Mouse (Mus musculus) adrenal gland, adult 8-10 months (tissue): ENCODE measurements at regions not wholly inside any gene's neighbourhood (a gene's known extent, or its start where the extent isn't known, plus 50 kb on each side); places are given as distances from the start of the nearest gene placed in this dataset.
A peak's percentile ranks its signal among the peaks of the same experiment; 100 is the strongest.

ENCODE experiments used
- DNase-seq: peaks from one replicate; pipeline ENCODE4 v3.0.0; 2022

DNA sequence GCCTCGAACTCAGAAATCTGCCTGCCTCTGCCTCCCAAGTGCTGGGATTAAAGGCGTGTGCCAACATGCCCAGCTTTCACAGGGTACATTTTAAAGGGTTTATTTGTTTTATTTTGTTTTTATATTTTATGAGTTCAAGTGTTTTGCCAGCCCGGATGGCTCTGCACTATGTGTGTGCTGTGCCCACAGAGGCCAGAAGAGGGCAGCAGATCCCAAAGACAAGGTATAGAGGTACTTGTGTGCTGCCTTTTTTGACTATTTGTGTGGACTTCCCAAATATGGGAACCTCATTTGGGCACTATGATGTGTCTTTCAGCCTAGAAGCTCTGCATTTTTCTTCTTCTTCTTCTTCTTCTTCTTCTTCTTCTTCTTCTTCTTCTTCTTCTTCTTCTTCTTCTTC is 176.4 kb upstream of the Azi2 start:
- DNase-seq: no peak

DNA sequence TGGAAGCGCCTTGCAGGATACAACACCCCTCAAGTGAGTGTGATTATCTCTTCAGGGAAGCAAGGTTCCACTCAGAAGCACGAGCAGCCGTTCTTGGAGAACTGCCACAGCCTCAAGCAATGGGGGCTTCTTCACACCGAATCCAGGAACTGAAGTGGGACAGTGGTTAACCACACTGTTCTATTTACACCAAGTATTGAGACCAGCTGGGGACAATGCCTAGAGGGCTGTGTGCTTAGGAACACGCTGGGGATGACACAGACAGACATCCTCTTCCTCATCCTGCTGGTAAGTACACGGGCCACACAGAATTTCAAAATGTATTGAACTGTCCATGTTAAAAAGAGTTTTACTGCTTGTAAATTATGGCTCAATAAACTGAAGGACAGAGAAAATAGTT is 177.0 kb upstream of the Azi2 start:
- DNase-seq: no peak

DNA sequence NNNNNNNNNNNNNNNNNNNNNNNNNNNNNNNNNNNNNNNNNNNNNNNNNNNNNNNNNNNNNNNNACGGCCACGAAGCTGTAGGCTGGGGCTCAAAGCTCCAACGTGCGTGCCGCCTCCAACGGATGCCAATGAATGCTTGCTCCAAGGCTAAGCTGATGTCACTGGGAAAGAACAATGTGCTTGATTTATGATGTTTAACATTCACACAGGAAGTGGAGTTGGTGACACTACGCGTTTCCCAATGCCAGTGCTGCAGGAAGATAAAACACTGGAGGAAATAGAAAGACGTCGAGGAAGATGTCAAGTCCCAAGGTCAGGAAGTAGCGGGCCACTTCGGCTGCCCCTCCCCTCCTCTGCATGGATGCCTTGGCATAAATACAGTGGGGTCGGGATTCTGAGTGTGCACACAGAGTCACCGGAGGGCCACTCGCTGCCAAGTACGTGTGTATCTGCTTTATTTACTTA is 180.7 kb upstream of the Azi2 start:
- peak; percentile 58 for DNase-seq

DNA sequence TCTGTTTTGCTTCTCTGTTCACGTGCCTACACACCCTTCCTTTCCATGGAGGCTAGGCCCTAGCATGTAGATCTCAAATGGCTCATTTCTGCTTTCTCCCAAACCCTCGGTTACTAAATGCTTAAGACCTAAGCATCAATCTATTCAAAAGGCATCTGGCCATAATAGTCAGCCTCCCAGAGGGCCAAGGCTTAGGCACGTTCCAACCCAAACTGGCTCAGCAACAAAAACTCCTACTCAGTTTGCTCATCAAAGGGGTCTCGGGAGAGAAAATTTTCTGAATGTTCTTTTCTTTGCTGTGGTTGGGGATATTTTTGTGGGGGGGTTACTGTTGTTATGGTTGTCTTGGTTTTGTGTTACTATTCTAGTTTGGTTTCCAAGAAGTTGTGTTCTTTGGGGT is 196.8 kb upstream of the Azi2 start:
- DNase-seq: no peak

DNA sequence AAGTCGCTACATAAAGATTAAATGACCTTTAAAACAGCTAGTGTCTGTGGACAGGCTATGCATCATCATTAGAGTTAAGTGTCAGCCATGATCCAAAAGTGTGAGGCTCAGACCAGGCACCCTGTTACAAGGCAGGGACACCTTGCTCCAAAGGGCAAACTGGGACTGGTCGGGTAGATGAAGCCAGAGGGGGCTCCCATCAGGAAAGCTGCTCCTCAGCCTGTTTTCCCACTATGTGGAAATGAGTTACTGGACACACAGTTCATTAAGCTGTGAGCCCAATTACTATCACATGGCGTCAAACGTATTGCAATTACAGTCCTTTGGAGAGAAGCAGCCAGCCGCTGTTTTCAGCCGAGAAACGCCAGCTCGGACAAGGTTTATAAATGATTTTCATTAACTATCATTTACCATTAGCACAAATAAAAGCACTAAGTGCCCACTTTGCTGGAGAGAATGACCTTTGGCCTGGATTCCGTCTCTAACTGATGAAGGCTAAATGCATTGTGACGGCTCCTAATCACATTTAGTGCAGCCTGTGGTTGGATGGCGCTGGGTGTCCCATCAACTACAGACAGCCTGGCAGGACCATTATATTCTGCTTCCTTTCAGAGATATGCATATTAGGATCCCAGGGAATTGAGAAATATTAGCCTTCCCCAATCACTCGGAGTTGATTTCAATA is 203.5 kb upstream of the Azi2 start:
- no peak for DNase-seq

DNA sequence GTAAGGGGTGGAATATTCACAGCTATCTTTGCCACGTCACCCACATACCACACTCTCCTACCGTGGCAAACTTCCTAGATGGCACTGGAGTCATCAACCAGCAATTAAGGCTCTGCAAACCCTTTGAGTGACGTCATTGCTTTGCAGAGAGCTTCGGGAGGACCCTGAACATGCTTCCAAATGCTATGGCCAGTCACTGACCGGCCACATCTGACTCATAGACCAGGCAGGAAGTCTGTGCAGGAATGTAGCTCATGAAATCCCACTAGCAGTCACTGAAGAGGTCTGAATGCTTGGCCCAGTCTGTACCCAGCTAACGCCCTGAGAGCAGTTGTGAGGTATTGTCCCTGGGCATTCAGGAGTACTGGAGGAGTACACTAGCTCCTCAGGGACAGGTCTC is 203.9 kb upstream of the Rbms3 start:
- DNase-seq: no peak

DNA sequence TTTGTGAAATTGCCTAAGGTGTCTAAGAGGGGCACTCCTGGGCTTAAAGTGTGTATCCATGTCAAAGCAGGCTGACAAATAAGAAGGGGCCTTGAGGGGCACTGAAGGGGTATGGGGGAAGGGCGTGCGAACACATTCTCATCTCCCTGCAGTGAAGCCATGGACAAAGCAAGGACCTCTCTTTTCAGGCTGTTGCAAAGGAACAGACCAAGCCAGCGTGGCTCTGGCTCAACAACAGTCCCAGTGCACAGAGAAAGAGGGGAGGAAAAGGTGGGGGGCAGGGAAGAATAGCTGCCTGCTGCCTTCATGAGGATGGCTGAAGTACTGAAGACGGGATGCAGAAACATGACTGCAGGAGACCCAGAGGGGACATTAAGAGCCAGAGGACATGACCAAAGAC is 184.9 kb upstream of the Rbms3 start:
- DNase-seq: no peak

DNA sequence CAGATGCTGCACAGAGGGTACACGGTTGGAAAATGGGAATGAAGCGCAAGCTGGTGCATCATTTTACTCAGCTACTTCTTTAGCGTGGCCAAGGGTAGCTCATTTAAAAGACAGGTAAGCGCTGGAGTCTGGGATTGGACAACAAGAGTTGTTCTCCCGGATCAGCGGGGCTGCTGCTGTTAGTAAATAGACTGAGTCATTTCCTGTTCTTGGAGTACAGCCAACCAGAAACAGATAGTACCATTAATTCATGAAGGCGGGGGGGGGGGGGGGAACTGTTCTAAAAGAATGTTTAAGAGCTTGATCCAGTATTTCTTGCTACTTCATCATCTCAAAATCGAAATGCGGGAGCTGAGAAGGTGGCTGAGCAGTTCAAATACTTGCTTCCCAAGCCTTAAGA is 183.5 kb upstream of the Rbms3 start:
- DNase-seq: no peak

DNA sequence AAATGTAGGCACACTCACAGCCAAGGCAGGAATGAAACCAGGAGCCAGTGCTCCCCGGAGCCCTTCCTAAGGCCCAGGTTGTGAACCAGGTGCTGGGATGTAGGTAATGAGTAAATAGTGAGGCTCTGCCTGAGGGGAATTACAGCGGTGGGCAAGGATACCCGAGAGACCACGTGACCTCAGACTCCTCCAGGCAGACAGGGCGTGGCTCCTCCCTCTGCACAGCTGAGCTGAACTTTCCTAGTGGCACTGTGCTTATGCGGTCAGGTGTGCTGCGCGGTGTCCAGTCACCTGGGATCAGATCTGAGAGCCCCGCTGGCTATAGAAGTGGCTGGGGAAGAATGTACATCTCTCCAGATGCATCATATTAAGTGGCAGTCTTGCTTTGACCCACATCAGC is 176.1 kb upstream of the Rbms3 start:
- DNase-seq: no peak

DNA sequence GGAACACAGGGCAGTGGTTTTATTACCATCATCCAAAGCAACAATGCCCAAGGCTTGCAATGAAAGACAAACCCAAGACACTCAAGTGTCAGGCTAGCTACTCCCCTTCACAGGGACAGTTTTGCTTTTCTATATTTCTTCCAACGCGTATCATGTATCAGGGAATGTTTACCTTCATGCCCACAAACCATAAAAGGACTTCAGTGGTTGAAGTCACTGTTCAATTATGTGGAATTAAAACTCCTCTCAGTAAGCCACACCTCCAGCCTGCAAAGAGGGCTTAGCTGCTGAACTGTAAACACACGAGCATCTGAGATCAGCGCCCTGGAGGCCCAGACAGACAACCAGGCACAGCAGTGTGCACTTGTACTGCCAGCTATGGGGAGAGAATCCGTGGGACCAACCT is 154.5 kb upstream of the Rbms3 start:
- no peak for DNase-seq

DNA sequence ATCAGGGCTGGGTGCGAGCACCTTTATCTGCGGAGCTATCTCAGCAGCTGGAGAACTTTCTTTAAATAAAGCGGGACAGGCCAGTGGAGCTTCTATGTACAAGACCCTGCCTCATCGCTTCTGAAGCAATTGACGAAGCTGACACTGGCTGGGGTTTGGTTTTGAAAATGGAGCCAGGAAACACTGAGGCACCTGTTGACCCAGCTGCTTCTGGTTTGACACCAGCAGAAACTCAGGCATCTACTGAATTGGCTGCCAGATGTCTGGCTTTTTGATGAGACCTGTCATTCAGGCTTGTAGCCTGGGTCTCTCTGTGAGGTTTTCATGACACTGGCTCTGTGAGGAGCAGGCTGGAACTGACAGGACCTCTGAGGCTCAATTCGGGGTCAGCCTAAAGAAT is 124.9 kb upstream of the Rbms3 start:
- DNase-seq: no peak

DNA sequence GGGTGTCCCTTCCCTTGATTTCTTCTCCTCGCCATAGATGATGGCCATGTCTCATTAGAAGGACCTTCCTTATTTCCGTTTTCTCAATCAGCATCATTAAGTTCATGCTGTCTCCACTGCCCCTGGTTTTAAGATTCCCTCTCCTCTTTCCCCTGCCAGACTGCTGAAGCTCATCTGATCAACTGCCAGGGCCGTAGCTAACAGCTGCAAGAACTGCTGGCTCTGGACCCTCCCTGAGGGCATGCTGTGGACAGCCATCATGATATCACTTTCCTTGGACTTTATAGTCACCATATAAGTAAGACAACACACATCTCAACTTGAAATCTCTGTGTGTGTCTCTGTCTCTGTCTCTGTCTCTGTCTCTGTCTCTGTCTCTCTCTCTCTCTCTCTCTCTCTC is 123.8 kb upstream of the Rbms3 start:
- DNase-seq: no peak

DNA sequence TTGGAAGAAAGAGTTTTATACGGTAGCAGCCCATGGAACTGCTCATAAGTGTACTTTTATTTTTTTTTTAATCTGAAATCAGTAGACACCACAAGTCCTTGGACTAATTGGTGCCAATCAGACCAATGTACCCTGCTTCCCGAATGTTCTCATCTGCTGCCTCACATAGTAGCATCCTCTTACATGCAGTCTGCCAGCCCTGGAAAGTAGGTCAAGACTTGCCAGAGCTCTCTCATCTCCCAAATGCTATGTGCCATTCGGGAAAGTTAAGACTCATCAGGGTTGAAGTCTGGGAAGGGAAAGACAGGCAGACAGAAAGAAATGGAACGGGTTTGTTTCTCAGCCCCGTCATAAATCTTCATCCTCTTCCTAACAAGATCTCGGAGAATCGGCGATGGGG is 115.2 kb upstream of the Rbms3 start:
- no peak for DNase-seq

DNA sequence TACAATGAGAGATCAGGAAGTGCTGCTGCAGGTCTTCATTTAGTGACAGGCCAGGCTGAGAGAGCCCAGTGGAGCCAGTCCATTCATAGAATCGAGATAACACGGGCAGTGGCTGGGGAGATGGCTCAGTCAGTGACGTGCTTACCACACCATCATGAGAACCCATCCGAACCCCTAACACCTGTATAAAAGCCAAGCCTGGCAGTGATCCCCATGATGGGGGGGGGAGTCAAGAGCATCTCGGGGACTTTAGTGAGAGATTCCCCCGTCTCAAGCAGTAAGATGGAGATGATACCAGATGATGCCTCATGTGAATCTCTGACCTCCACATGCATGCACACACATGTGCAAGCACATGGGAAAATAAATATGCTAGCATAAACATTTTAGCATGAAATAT is 99.7 kb upstream of the Rbms3 start:
- no peak for DNase-seq

DNA sequence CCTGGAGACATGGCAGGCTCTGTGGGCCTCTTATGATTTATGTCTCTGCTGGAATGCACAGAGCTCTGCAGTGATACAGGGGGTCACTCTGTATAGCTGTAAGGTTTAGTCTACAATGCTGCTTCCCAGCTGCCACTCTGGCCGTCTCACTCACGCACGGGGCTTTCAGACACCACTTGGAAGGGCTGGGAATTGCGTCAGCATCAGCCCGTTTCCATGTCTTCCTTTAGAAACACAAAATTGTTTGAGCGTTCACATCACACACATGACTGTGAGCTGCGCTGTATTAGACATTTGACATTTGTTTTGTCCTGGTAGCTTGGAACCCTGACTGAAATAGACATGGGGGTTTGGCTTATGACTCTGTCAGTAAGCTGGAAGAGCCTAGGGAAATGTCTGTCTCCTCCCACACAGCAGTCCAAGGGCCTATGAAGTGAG is 90.5 kb upstream of the Rbms3 start:
- DNase-seq: no peak

DNA sequence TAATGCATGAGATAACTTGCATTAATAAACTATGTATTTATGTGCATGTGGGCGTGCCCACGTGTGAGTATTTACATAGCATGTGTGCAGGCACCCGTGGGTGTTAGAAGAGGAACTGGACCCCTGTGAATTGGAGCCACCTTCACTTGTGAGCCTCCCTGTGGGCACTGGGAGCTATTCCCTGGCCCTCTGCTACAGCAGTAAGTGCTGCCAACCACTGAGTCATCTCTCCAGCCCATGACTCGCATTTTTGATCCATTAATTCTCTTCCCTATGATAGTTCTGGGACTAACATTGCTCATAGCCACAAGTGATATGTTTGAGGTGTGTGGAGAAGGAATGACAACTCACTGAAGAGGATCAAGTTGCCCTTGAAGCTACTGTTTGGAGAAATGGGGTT is 87.6 kb upstream of the Rbms3 start:
- DNase-seq: peak; percentile 38

DNA sequence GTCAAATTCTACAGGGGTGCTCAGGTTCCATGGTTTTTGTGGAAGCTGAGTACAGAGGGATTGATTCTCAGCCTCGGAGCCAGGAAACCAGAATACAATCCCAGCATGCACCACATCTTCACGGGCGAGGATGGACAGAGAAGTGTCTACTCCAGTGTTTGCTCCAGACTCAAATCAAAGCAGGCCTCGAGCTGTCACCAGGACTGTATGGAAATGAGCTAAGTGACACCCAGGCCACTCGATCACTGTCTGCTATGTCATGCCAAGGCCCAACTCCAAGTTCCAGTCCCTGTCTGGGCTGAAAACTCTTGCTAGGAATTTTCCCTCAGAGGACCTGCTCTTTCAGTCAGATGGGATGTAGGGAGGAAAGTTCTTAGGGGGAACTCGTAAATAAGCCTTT is 86.8 kb upstream of the Rbms3 start:
- DNase-seq: no peak

DNA sequence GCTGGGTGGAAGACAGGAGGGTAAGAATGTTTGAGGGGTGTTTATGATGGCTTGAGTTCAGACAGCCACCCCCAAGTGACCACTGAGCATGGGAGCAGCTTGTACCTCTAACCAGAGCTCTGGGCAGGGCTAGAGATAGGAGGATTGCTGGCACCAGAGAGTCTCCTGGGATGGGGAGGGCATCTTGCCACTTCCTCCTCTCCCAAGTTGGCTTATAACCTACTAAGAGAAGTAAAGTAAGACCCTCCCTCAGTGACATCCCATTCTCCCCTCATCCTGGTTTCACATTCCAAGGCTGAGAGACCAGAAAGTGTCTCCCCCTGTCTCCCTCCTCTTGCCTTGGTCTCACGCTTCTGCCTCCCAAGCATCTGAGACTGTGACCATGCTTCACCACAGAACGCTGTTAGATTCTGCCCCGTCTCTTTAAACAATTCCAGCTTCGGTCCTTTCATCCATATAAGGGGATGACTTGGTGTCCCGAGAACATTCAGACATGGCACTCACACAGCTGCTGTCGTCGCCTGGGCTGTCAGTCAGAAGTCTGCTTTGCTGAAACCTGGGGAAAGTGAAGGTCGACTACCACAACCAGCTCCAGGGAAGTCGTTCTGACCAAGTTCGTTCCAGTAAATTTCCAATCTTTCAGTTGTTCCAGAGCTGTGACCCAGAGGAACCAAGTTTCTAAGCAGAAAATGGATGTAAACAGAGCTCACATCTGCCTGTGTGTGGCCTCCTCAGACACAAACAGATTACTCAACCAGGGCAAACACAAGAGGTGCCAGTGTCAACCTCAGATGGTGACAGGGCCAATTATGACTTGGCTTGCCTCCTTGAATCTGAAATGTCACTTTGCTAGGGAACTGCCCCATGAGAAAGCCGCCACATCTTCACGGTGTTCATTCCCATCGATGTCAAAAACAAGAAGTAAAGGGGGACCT is 85.3 kb upstream of the Rbms3 start:
- DNase-seq: no peak

DNA sequence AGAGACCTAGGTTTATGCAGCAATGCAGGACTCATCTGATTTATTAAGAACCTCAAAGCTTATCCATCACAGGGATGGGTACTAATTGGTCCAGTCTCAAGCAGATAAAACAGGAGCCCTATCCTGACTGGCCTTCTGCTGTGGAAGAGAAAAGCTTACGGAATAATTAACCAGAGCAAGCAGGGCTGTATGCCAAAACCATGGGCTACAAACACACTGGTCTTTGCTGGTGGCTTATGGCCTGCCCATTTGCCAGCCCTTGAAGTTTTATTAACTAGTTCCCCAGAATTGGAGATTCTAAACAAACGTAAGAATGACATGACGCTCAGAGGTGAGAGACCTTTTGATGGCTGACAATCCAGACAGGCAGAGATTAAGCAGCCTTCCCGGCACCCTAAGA is 83.4 kb upstream of the Rbms3 start:
- DNase-seq: no peak

DNA sequence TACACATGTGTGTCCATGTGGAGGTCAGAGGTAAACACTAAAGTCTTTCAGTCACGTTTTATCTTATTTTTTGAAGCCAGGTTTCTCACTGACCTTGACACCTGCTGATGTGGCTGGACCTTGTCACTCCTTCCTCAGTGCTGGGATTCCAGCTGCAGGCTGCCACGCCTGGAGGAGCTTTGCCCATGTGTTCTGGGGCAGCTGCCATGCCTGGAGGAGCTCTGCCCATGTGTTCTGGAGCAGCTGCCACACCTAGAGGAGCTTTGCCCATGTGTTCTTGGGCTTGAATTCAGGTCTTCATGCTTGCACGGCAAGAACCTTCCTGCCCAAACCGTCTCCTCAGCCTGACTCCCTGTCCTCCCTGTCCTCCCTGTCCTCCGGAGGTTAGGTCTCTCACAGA is 82.1 kb upstream of the Rbms3 start:
- DNase-seq: no peak

DNA sequence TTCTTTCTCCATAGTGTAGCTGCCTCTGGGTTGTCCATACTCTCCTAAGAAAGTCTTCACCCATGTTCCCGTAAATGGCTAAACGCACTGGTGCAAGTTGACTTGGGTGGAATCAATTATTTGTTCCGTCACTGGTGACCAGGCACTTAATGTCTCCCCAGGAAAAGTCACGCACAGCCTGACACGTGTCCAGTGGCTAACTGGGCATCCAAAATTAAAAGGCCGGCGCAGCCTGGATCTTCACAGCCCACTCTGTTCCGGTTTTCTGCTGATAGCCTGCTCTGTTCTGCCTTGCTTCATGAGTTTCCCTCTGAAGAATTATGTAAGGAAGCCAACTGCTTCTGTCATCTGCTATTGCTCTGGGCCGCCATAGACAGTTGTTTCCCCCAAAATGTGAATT is 81.3 kb upstream of the Rbms3 start:
- no peak for DNase-seq

DNA sequence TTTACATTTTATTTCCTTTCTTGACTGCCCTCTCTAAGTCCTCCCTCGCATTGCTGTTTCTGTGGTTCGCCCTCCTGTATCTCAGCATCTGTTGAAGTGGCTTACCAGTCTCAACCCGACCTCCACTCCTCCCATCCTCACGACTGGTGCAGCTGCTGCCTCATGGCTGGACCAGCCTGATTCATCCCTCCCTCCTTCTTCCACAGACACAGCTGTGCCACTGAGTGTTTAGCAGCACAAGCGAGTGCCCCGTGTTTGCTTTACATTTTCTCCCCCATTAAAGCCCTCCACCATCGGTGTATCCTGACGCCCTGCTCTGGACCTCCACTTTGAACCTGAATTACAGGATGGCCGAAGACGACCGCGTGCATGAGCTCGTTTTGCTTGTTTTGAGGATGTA is 80.0 kb upstream of the Rbms3 start:
- DNase-seq: no peak

DNA sequence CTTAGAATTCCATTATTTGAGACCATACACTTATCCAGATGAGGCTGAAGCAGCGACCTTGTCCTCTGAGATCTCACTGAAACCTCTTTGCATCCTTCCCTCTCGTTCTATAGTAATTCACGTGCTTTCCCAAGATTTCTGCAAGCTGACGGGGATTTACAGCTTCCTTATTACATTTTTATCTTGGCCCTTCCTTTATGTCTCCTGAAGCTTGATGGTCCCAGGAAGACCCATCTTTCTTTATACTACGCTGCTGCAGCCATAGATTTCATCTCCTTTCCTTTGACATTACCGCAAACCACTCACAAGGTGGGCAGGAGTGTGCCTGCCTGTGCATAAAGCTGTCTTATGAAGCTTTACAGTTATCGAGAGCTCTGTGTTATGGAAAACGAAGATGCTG is 63.3 kb upstream of the Rbms3 start:
- DNase-seq: no peak

DNA sequence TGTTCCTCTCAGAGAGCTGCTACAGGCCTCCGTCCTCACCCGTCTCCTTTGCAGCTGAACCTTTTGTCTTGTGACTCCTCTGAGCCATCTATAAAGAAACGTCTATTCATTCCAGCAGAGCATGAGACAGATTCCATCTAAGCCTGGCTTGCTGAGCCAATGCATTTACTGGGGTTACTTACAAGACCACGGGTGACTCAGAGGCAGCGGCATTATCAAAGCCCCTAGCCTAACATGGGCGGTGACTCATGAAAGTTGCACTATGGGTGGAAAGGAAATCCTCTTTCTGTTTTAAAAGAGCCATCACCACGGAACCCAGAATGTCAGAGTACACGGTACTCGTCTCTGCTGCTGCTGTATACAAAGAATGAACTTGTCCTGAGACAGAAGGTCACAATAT is 62.8 kb upstream of the Rbms3 start:
- no peak for DNase-seq
